Mouse (Mus musculus) testis, adult 2 months (tissue): ENCODE data around the gene Fam221a.

Experiments used
- CTCF ChIP-seq: fragments of 200-500 bp; IDR thresholded peaks from 2 replicates; pipeline ENCODE4 v1.5.1; 2012; ENCODE audit warnings: low read depth, mild to moderate bottlenecking, inconsistent platforms, low read length, moderate library complexity; ENCODE audit not compliant: control insufficient read depth, insufficient read depth, insufficient replicate concordance
- POLR2A ChIP-seq: fragments of 200-500 bp; IDR thresholded peaks from 2 replicates; pipeline ENCODE4 v1.6.1; 2012; ENCODE audit warnings: low read depth, mild to moderate bottlenecking, inconsistent platforms, low read length, moderate library complexity; ENCODE audit not compliant: control insufficient read depth

DNA sequence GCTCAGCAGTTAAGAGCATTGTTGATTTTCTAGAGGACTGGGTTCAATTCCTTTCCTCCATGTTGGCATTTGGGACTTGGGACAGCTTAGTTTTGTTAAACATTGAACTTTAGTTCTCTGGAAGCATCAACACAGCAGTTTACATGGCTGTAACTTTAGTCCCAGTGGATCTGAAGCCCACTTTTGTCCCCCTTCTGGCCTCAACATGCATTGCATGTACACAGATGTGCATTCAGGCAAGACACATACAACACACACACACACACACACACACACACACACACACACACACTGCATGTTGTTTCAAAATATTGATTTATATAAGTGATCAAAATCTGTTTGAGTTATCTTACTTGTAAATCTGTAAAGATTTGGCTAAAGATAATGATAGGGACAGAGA lies 29.9 kb downstream of the Fam221a start:
- TF ChIP-seq POLR2A: no peak
- TF ChIP-seq CTCF: no peak
